Mouse (Mus musculus) stomach, postnatal 0 days (tissue): Measurements from ENCODE around the gene Myh7b.

Source experiments
- CTCF ChIP-seq: IDR thresholded peaks from 2 replicates; pipeline ENCODE4 v1.5.1; 2016; ENCODE audit warnings: antibody characterized with exemption, low read depth, mild to moderate bottlenecking, moderate library complexity
- EP300 ChIP-seq: optimal IDR thresholded peaks from 2 replicates; pipeline ENCODE3; 2016; ENCODE audit warnings: antibody characterized with exemption

DNA sequence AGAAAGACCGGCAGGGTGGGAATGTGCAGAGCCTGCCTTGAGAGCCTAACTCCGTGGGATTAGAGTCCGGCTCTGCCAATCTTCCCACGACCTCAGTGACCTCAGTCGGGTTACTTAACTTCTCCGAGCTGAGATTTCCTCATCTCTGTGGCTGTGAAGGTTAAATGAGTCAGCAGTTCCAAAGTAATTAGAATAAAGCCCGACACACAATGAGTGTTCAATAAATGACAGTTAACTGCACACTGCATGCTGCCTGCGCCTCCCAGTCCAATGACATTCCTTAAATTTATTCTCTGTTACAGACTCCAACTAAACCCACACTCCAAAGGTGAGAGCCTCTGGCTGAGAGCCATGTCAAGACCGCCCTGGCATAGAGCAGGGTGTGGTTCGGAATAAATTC is 25.5 kb upstream of the Myh7b start:
- no peak for TF ChIP-seq CTCF
- no peak for TF ChIP-seq EP300
